8 mouse cellular contexts compared by ENCODE assay signal in genomic region chr1:52748260-52748659, GRCm38 (mm10). TPM values are rescaled to one million over a fixed set of nuclear protein-coding genes. Genes with fewer than 3 reads are reported as not detected.
DNase-seq lines count a peak whose midpoint lies in the region; ATAC-seq lines count a peak whose summit lies in the region.

No protein-coding gene starts in this region.

- DNase-seq in ovary, postnatal 14 days (ENCODE audit: low spot score), result peak; percentile 53
- no peak for DNase-seq in ovary, postnatal 10 days (ENCODE audit: low spot score)
- DNase-seq in adrenal gland, adult 2 months, result peak; percentile 63
- peak; percentile 79 for DNase-seq in embryo, embryonic 10.5 days (ENCODE audit: low spot score)
- peak; percentile 59 to 64 for DNase-seq in lung, adult 18-20 months
- peak; percentile 24 for DNase-seq in skeletal muscle tissue, adult 2 months (ENCODE audit: low read depth, low spot score)

- peak; percentile 71 to 76; a peak in 3 of 4 replicates for ATAC-seq in hematopoietic stem cell, adult 5-6 weeks (replicated peaks in 1 of 2; ENCODE audit: insufficient read depth in 1 of 2, low FRiP score in 2 of 2, low TSS enrichment in 1 of 2, low read depth in 1 of 2, poor library complexity in 2 of 2, severe bottlenecking in 2 of 2)
- no peak for ATAC-seq in erythroid progenitor cell, adult 5-6 weeks (replicated peaks; ENCODE audit: low FRiP score, poor library complexity, severe bottlenecking)

RNA-seq across cellular contexts. Expression of gene Mfsd6, which starts 21.0 kb away (rescaled TPM):
- 10 to 100 TPM; 15.2 to 22.5 TPM for total RNA-seq in adrenal gland, adult 2 months (2021)
- 7.9 and 8.5 TPM in 2 replicates for polyA plus RNA-seq in adrenal gland, adult 2 months (2012; rRNA removed)
- 22.0 and 29.0 TPM in 2 replicates for total RNA-seq in hematopoietic stem cell, adult 5-6 weeks (2017)
- total RNA-seq in erythroid progenitor cell, adult 5-6 weeks (2015; ENCODE audit: low replicate concordance), result 1.8 and 7.1 TPM in 2 replicates
- total RNA-seq in erythroid progenitor cell, adult 5-6 weeks (2017; ENCODE audit: low replicate concordance), result 4.1 and 10.1 TPM in 2 replicates
